Mouse (Mus musculus): ENCODE measurements around the gene Cfap61. TPM values are rescaled to one million over a fixed set of nuclear protein-coding genes. Genes with fewer than 3 reads are reported as not detected.

Cfap61 gene
- total RNA-seq, 2 experiments from 2014 or later = 3.4 to 3.5 TPM

DNA sequence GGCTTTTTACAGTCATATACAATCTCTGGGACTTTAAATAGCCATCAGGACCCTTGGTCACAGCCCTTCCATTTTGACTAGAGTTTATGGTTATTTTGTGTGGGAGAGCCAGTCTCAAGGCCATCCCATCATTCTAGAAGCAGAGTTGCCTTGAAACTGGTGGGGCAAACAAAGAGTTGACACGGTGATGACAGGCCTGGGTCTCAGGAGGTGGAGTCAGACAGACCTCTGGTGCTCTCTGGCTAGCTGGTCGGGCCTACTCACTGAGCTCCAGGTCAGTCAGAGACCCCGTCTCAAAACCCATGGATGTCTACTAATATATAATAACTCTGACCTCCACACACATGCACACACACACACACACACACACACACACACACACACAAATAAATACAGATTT lies 206.1 kb downstream of the Cfap61 start:
- DNase-seq (ENCODE audit: low spot score in 2 of 2) = no peak

GRCm38 (mm10) chr2:146147306-146147705 lies 212.7 kb downstream of the Cfap61 start:
- no peak for DNase-seq (ENCODE audit: low spot score in 2 of 2)

DNA sequence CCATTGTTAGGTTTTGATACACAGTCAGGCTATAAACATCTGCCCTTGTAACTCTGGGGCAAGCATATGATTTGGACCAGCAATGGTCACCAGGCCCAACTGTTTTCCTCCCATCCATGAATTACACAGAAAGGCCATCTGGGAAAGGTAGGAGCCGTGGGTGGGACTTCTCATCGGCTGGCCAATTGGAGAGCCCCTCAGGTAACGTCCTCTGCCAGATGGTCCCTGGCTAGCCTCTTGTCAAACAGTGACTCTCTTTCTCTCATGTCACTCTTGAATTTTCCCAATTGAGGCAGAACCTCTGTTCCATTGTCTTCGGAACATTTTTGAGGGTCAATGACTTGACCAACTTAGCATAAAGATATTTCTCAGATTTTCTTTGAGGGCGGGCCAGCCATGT lies 213.2 kb downstream of the Cfap61 start:
- DNase-seq (ENCODE audit: low spot score in 2 of 2) = no peak

- no peak for DNase-seq (ENCODE audit: low spot score in 2 of 2)
Measured at GRCm38 (mm10) chr2:146149206-146149974, 214.8 kb downstream of the Cfap61 start.

- DNase-seq (ENCODE audit: low spot score in 2 of 2) = peak in 1 of 2 experiments; percentile 5
Measured at GRCm38 (mm10) chr2:146168017-146168803, 233.6 kb downstream of the Cfap61 start.

- no peak for DNase-seq (ENCODE audit: low spot score in 2 of 2)
Measured at GRCm38 (mm10) chr2:146169492-146169891, 234.9 kb downstream of the Cfap61 start.

- no peak for DNase-seq (ENCODE audit: low spot score in 2 of 2)
Measured at GRCm38 (mm10) chr2:146172106-146172505, 237.5 kb downstream of the Cfap61 start.

- DNase-seq (ENCODE audit: low spot score in 2 of 2) = peak in 1 of 2 experiments; percentile 39
Measured at GRCm38 (mm10) chr2:146174173-146174572, 239.6 kb downstream of the Cfap61 start.

DNA sequence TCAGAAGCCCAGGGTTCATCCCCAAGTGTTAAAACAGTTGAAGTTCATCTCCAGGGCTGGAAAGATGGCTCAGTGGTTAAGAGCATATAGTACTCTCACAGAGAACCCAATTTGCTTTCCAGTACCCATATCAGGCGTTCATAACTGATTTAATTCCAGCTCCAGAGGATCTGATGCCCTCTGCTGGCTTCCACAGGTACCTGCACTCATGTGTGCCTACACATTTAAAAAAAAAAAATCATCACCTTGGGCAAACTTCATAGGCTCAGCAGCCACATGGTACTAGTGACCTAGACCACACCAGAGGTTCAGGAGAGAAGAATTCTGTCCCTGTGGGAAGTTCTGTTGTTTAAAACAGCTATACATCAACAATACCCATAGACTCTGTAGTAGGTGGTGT lies 244.1 kb downstream of the Cfap61 start:
- no peak for DNase-seq (ENCODE audit: low spot score in 2 of 2)

GRCm38 (mm10) chr2:146183830-146184793 lies 249.5 kb downstream of the Cfap61 start:
- DNase-seq (ENCODE audit: low spot score in 2 of 2) = no peak

GRCm38 (mm10) chr2:146196126-146196525 lies 261.5 kb downstream of the Cfap61 start:
- DNase-seq (ENCODE audit: low spot score in 2 of 2) = no peak

DNA sequence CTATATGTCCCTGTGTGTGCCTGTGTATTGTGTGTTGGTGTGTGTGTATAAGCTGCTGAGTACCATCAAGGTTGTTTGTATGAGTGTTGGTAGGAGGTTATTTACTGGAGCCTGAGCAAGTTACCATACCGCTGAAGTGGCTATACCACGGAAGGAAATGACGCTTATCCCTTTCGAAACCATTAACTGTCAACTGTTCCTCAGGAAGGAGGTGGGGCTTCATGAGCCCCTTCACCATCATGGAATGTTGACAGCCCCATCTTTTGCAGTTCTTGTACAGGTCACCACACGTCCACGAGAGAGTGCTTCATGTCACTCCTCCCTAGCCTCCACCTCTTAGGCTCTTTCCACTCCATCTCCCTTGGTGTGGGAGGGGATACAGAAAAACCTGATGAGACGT lies 263.4 kb downstream of the Cfap61 start:
- DNase-seq (ENCODE audit: low spot score in 2 of 2) = no peak

- no peak for DNase-seq (ENCODE audit: low spot score in 2 of 2)
Measured at GRCm38 (mm10) chr2:146210968-146211367, 276.4 kb downstream of the Cfap61 start.

GRCm38 (mm10) chr2:146214715-146215114 lies 280.1 kb downstream of the Cfap61 start:
- peak in 1 of 2 experiments; percentile 61 for DNase-seq (ENCODE audit: low spot score in 2 of 2)

- no peak for DNase-seq (ENCODE audit: low spot score in 2 of 2)
Measured at GRCm38 (mm10) chr2:146216111-146217064, 281.8 kb downstream of the Cfap61 start.

DNA sequence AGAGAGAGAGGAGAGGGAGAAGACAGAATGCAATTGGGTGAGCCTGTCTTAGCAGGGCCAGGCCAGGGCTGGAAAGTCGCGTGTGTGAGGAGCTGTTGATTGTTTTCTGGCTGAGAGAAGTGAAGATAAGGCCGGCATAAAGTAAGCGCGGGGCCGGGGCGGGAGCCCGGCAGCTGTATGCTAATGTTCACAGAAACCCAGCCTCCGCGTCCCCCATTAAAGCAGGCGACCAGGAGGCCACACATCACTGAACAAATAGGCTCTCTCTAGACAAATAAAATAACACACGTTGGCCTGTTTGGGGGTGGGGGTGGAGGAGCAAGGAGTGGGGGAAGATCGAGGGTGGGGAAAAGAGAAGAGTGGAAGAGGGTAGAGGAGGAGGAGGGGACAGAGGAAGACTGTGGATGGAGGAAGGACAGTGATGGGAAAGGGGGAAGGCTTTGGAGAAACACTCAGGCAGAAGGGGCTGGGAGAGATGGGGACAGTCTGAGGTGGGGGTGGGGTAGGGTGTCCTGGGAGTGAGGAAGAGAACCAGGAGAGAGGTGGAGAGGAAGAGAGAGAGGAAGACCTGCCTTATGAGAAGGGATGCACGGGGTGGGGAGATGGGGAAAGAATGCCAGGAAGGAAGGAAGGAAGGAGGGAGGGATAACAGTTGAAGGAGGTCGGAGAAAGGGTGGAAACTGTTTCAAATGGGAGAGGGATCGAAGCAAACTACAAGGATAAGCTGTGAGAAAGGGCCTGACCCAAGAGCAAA lies 282.8 kb downstream of the Cfap61 start:
- DNase-seq (ENCODE audit: low spot score in 2 of 2) = no peak

- no peak for DNase-seq (ENCODE audit: low spot score in 2 of 2)
Measured at GRCm38 (mm10) chr2:146218161-146218691, 283.6 kb downstream of the Cfap61 start.

DNA sequence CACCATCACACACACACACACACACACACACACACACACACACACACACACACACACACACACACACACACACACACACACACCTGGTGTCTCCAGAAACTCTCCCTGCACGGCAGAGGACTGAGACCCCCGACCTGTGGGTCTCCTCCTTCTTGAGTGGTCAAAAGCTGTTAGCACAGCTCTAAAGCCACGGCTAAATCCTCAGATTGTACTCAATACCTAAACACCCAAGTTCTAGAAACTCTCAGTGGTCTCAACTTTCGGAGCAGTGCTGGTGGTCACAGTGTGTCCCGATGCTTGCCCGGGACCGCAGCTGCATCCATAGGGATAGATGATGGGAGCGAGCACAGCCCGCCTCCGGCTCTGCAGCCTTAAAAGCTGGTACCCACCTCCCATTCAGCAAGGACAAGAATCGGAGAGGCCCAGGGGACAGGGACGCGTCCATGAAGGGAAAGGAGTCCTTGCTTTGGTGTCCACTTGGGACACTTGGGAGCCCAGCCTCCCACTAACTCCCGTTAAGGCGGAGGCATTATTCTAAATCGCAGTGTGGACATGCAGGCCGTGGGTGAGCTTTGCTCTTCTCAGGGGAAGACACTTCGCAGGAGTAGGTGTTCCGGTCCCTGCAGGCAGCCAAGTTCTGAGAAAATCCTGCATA lies 284.4 kb downstream of the Cfap61 start:
- no peak for DNase-seq (ENCODE audit: low spot score in 2 of 2)

- no peak for DNase-seq (ENCODE audit: low spot score in 2 of 2)
Measured at GRCm38 (mm10) chr2:146219791-146220190, 285.2 kb downstream of the Cfap61 start.

Measured in layer of hippocampus, adult 18-20 months (tissue).